Mouse (Mus musculus): ENCODE results near the gene Fam129b. TPM values are rescaled to one million over a fixed set of nuclear protein-coding genes. Genes with fewer than 3 reads are reported as not detected.
A peak's percentile ranks its signal among the peaks of the same experiment; 100 is the strongest.

Gene Fam129b
- polyA plus RNA-seq, 1 experiment: 90.1 TPM

DNA sequence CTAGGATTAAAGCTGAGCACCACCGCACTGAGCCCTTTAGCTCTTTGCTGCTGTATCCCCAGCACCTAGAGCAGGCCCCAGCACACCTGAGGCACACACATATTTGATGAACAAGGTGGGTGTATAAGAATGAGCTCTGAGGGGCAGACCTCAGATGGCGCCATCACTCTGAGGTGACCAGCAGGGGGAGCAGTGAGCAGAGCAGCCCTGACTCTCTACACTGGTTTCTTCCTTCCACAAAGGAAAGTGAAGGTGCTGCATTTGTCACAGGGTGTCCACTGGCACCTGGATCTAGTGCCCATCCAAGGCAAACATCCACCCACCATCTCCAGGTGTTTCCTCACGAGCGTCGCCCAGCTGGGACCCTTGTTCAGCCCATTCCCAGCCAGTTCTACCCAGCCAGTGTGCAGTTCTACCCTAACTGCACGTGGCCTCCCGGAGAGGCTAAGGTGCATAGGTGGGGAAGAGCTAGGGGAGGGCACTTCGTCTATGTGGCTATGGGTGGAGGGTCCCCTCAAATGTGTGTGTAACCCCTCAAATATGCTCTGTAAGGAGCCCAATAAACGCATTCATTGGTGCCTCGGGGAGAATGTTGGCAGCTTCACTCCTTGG lies 16.8 kb upstream of the Fam129b start:
- Histone ChIP-seq H3K4me3 (ENCODE audit: insufficient read depth, low read length) (no peak overlapping the region), H3K27ac (ENCODE audit: insufficient read depth, low read depth, low read length) (no peak overlapping the region), H3K4me1 (ENCODE audit: control insufficient read depth, insufficient read depth, low read length) (peaks cover 14% of the 10 kb centered on the region)
- TF ChIP-seq POLR2A (IDR thresholded peaks at IDR 0.05; ENCODE audit: borderline replicate concordance, low read depth, low read length) (no peak), CTCF (IDR thresholded peaks at IDR 0.05; ENCODE audit: low read depth, low read length) (peak; percentile 80)

DNA sequence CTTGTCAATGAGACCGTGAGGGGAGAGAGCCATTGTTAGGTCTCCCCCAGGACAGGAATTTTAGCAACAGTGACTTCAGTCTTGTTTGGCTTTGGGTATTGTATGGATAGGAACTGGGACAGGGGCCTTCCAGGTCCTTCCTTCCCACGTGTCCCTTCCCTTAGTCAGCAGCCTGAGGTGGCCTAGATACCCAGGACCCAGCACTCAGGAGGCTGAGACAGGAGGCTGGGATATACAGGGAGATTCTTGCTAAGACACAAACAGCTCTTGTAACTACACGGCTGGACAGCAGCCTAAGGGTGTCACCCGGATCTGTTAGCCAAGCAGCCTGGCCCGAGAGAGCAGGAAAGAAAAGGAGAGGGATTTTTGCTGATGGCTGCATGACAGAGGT lies 16.3 kb upstream of the Fam129b start:
- TF ChIP-seq CTCF (IDR thresholded peaks at IDR 0.05; ENCODE audit: low read depth, low read length) (no peak), POLR2A (IDR thresholded peaks at IDR 0.05; ENCODE audit: borderline replicate concordance, low read depth, low read length) (no peak)
- no peak overlapping the region for H3K4me3 ChIP-seq (ENCODE audit: insufficient read depth, low read length)
- no peak overlapping the region for H3K27ac ChIP-seq (ENCODE audit: insufficient read depth, low read depth, low read length)

DNA sequence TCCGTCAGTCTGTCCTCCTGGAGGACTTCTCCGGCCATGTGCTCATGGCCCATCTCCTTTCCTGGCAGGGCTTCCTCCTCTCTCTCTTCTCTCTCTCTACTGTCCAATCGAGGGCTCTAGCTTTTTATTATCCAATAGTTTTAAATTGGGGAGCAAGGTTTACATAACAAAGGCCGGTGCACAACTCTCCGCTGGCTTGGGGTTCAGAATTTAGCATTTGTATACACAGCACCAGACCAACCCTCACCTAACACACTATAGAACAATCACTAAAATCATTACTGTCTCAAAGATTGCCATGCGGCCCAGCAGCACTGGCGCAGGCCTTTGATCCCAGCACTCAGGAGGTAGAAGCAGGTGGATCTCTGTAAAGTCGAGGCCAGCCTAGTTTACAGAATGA lies 15.1 kb upstream of the Fam129b start:
- Histone ChIP-seq H3K4me3 (ENCODE audit: insufficient read depth, low read length) (no peak overlapping the region), H3K4me1 (ENCODE audit: control insufficient read depth, insufficient read depth, low read length) (peaks cover 14% of the 10 kb centered on the region), H3K27ac (ENCODE audit: insufficient read depth, low read depth, low read length) (no peak overlapping the region)
- TF ChIP-seq CTCF (IDR thresholded peaks at IDR 0.05; ENCODE audit: low read depth, low read length) (no peak), POLR2A (IDR thresholded peaks at IDR 0.05; ENCODE audit: borderline replicate concordance, low read depth, low read length) (no peak)

More for the DNA sequence above, 16.3 kb upstream of the Fam129b start:
- H3K4me1 ChIP-seq (ENCODE audit: control insufficient read depth, insufficient read depth, low read length): peaks cover 14% of the 10 kb centered on the region

DNA sequence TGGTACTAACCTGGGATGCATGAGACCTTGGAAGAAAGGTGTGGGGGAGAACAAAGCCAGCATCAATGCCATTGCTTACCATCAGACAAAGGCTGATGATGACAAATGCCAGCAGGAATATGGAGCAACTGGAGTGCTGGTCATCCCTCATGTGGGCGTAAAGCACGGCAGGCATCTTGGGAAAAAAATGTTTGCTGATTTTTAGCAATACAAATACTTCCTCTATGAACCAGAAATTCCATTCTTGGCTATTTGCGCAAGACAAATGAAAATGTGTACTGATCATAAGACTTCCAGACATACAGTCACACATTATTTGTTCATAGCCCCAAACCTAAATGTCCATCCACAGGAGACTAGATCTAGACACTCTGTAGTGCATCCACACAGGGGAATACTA lies 12.6 kb upstream of the Fam129b start:
- TF ChIP-seq POLR2A (IDR thresholded peaks at IDR 0.05; ENCODE audit: borderline replicate concordance, low read depth, low read length) (no peak), CTCF (IDR thresholded peaks at IDR 0.05; ENCODE audit: low read depth, low read length) (no peak)
- Histone ChIP-seq H3K4me3 (ENCODE audit: insufficient read depth, low read length) (no peak overlapping the region), H3K4me1 (ENCODE audit: control insufficient read depth, insufficient read depth, low read length) (peaks cover 31% of the 10 kb centered on the region), H3K27ac (ENCODE audit: insufficient read depth, low read depth, low read length) (peak overlapping the region; percentile 72)

DNA sequence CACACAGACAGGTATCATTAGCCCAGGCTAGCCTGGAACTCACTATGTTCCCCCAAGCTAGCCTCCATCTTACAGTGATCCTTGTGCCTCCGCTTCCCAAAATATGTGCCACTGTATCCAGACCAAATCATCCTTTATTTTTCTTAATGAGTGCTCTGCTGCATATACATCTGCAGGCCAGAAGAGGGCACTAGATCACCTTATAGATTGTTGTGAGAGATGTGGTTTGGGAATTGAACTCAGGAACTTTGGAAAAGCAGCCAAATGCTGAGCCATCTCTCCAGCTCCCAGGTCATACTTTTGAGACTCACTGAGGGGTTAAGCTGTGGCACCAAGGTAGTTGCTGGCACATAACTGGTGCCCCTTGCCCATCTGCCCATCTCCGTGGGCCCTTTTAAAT lies 11.2 kb upstream of the Fam129b start:
- peaks cover 39% of the 10 kb centered on the region for H3K4me1 ChIP-seq (ENCODE audit: control insufficient read depth, insufficient read depth, low read length)
- H3K4me3 ChIP-seq (ENCODE audit: insufficient read depth, low read length): no peak overlapping the region
- TF ChIP-seq CTCF (IDR thresholded peaks at IDR 0.05; ENCODE audit: low read depth, low read length): peak; percentile 15; the same call in 1 of the 2 replicates
- TF ChIP-seq POLR2A (IDR thresholded peaks at IDR 0.05; ENCODE audit: borderline replicate concordance, low read depth, low read length): no peak
- H3K27ac ChIP-seq (ENCODE audit: insufficient read depth, low read depth, low read length): no peak overlapping the region

DNA sequence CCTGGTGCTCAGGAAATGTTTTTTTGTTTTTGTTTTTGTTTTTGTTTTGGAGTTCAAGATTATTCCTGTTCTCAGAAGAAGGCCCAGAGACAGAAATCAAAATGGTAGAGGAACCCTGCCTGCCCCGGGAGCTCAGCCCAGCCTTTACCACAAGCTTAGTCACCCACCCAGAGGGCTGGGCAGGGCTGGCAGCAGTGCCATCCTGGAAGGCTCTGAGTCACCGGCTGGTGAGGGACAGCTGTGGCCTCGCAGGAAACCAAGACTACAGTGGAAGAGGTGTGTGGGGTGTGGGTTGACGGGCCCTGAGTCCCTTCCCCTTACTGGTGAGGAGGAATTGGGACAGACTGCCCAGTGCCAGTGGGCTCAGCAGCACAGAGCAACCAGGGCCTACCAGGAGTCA lies 8.6 kb upstream of the Fam129b start:
- H3K4me1 ChIP-seq (ENCODE audit: control insufficient read depth, insufficient read depth, low read length): peaks cover 51% of the 10 kb centered on the region
- H3K4me3 ChIP-seq (ENCODE audit: insufficient read depth, low read length): no peak overlapping the region
- TF ChIP-seq CTCF (IDR thresholded peaks at IDR 0.05; ENCODE audit: low read depth, low read length) (no peak), POLR2A (IDR thresholded peaks at IDR 0.05; ENCODE audit: borderline replicate concordance, low read depth, low read length) (no peak)
- peak overlapping the region; percentile 68 for H3K27ac ChIP-seq (ENCODE audit: insufficient read depth, low read depth, low read length)

DNA sequence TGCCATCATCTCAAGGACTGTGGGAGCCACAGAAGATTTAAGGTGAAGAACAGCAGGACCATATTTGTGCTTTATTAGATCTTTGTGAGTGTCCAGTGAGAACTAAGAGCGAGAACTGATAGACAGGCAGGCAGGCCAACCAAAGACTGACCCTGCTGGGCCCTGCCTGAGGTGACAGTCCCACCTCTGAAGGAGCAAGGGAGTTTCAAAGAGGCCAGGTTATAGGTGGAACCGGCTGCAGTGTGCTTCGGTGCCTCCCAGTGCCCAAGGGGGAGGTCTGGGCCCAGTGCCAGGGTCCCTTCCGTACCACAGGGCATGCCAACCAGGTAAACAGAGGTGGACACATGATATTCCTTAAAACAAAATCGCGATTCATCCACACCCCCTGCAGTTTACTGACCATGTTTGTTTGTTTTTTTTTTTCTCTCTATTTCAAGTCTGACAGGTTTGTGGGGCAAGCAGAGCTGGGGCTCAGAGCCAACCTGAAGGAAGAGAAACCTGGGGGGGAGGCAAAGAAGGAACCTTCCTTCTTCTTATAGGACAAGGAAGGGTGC lies 6.1 kb upstream of the Fam129b start:
- H3K27ac ChIP-seq (ENCODE audit: insufficient read depth, low read depth, low read length): no peak overlapping the region
- peaks cover 48% of the 10 kb centered on the region for H3K4me1 ChIP-seq (ENCODE audit: control insufficient read depth, insufficient read depth, low read length)

DNA sequence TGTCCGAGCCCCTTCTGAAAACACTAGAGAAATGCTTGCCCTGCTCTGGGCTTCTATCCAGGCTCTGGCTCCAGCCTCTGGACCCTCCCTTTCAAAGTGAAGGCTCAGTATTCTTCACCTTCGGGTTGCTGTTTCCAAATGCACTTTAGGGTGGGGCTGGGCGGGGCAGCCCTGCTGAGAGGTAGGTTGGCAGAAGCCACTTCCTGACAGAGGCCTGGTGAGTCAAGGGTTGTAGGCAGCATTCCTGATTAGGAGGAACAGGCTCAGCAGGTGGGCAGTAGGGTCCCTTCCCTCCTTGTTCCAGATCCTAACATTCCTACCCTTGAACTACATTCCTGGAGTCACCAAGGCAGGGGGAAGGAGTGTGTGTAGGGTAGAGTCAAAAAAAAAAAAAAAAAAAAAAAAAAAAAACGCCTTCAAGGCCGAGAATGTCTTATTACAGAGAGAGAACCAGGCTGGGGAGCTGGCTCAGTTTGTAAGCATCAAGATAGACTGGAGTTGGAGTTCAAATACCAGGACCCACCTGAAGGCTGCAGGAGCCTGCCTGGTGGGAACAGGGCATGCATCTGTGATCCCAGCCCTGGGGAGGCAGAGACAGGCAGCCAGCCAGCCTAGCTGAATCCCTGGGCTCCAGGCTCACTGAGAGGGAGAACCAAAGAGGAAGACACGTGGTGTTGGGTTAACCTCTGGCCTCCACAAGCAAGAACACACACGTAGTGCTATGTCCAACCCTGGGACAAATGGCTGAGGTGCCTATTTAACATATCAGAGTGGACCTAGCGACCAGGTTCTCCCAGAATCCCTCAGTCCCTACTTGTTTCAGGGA lies 5.4 kb upstream of the Fam129b start:
- H3K27ac ChIP-seq (ENCODE audit: insufficient read depth, low read depth, low read length): no peak overlapping the region
- no peak overlapping the region for H3K4me3 ChIP-seq (ENCODE audit: insufficient read depth, low read length)
- H3K4me1 ChIP-seq (ENCODE audit: control insufficient read depth, insufficient read depth, low read length): peaks cover 53% of the 10 kb centered on the region
- TF ChIP-seq POLR2A (IDR thresholded peaks at IDR 0.05; ENCODE audit: borderline replicate concordance, low read depth, low read length) (no peak), CTCF (IDR thresholded peaks at IDR 0.05; ENCODE audit: low read depth, low read length) (no peak)

More for the DNA sequence above, 6.1 kb upstream of the Fam129b start:
- H3K4me3 ChIP-seq (ENCODE audit: insufficient read depth, low read length): no peak overlapping the region
- TF ChIP-seq POLR2A (IDR thresholded peaks at IDR 0.05; ENCODE audit: borderline replicate concordance, low read depth, low read length): no peak
- TF ChIP-seq CTCF (IDR thresholded peaks at IDR 0.05; ENCODE audit: low read depth, low read length): no peak

DNA sequence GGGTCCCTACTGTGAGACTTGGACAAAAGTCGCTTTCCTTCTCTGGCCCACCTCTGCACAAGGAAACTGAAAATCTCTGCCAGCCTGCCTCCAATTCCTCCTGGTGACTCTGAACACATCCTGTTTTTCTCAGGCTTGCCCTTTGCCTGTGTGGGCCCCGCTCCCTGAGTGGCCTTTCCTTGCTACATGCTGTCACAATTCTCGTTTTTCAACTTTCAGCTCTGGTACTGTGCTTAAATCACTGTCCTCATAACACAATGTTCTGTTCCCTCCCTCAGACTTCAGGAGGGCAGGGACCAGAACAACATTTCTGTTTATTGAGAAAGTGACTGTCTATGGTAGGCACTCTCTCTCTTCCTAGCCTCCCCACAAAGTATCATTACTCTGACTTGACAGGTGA lies 1.8 kb upstream of the Fam129b start:
- Histone ChIP-seq H3K27ac (ENCODE audit: insufficient read depth, low read depth, low read length) (no peak overlapping the region), H3K4me3 (ENCODE audit: insufficient read depth, low read length) (no peak overlapping the region), H3K4me1 (ENCODE audit: control insufficient read depth, insufficient read depth, low read length) (peaks cover 41% of the 10 kb centered on the region)
- TF ChIP-seq POLR2A (IDR thresholded peaks at IDR 0.05; ENCODE audit: borderline replicate concordance, low read depth, low read length) (no peak), CTCF (IDR thresholded peaks at IDR 0.05; ENCODE audit: low read depth, low read length) (no peak)

All from bone marrow macrophage, adult 2 months (primary cell).